Mouse (Mus musculus) bone marrow, adult 2 months (tissue): ENCODE data around the gene Slc4a1.

Experiments
- CTCF ChIP-seq: fragments of 200-500 bp; IDR thresholded peaks from 2 replicates; pipeline ENCODE4 v1.5.1; 2011; ENCODE audit warnings: low read length, control low read depth; ENCODE audit not compliant: control insufficient read depth, insufficient read depth
- POLR2A ChIP-seq: fragments of 200-500 bp; IDR thresholded peaks from 2 replicates; pipeline ENCODE4 v1.6.1; 2011; ENCODE audit warnings: low read depth, mild to moderate bottlenecking, control low read depth, low read length, borderline replicate concordance; ENCODE audit not compliant: control insufficient read depth

GRCm38 (mm10) chr11:102339195-102339594 is 26.8 kb downstream of the Slc4a1 start:
- no peak for TF ChIP-seq CTCF
- no peak for TF ChIP-seq POLR2A
